Mouse (Mus musculus): ENCODE data around the gene Pole4. TPM values are rescaled to one million over a fixed set of nuclear protein-coding genes. Genes with fewer than 3 reads are reported as not detected.

Gene Pole4
- polyA plus RNA-seq, 1 experiment, result 7.2 TPM

GRCm38 (mm10) chr6:82595461-82596090, 109.6 kb downstream of the Pole4 start:
- Histone ChIP-seq H3K27ac (ENCODE audit: insufficient read depth, low read depth, low read length) (no peak overlapping the region), H3K4me3 (ENCODE audit: low read depth, low read length) (no peak overlapping the region), H3K4me1 (ENCODE audit: control insufficient read depth, insufficient read depth, insufficient read length, low read length) (no peaks in the 10 kb centered on the region), H3K36me3 (ENCODE audit: control insufficient read depth, insufficient read depth, low read length) (no peaks in the 10 kb centered on the region), H3K27me3 (ENCODE audit: control insufficient read depth, insufficient read depth, low read length) (no peaks in the 10 kb centered on the region)
- WGBS, result 57% methylated on average over 8 of the region's 8 CpGs
- TF ChIP-seq CTCF (IDR thresholded peaks at IDR 0.05; ENCODE audit: extremely low read depth, insufficient read length, insufficient replicate concordance, low read depth, low read length) (no peak), POLR2A (IDR thresholded peaks at IDR 0.05; ENCODE audit: low read depth, low read length) (no peak)

DNA sequence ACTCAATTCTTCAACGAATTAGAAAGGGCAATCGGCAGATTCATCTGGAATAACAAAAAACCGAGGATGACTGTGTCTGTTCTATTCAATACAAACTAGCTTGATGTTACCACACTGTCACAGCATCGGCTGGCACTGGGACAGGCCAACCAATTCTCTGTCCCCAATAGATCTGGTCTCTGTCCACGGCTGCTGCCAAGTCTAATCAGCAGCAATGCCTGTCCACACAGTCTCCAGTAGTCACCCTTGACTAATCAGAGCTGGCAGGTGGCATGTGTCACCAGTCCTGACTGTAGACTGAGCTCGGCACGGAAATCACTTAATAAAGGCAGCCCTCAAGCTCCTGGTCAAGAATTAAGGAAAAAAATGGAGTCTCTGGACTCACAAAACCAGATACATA, 115.8 kb downstream of the Pole4 start:
- Histone ChIP-seq H3K27me3 (ENCODE audit: control insufficient read depth, insufficient read depth, low read length) (no peaks in the 10 kb centered on the region), H3K27ac (ENCODE audit: insufficient read depth, low read depth, low read length) (no peak overlapping the region), H3K4me3 (ENCODE audit: low read depth, low read length) (no peak overlapping the region), H3K36me3 (ENCODE audit: control insufficient read depth, insufficient read depth, low read length) (no peaks in the 10 kb centered on the region), H3K4me1 (ENCODE audit: control insufficient read depth, insufficient read depth, insufficient read length, low read length) (no peaks in the 10 kb centered on the region)
- TF ChIP-seq CTCF (IDR thresholded peaks at IDR 0.05; ENCODE audit: extremely low read depth, insufficient read length, insufficient replicate concordance, low read depth, low read length) (no peak), POLR2A (IDR thresholded peaks at IDR 0.05; ENCODE audit: low read depth, low read length) (no peak)
- 84% methylated on average over 7 of the region's 7 CpGs for WGBS

GRCm38 (mm10) chr6:82585396-82585795, 119.8 kb downstream of the Pole4 start:
- Histone ChIP-seq H3K4me3 (ENCODE audit: low read depth, low read length) (no peak overlapping the region), H3K36me3 (ENCODE audit: control insufficient read depth, insufficient read depth, low read length) (no peaks in the 10 kb centered on the region), H3K27me3 (ENCODE audit: control insufficient read depth, insufficient read depth, low read length) (no peaks in the 10 kb centered on the region), H3K27ac (ENCODE audit: insufficient read depth, low read depth, low read length) (no peak overlapping the region), H3K4me1 (ENCODE audit: control insufficient read depth, insufficient read depth, insufficient read length, low read length) (no peaks in the 10 kb centered on the region)
- TF ChIP-seq POLR2A (IDR thresholded peaks at IDR 0.05; ENCODE audit: low read depth, low read length), result no peak
- no peak for TF ChIP-seq CTCF (IDR thresholded peaks at IDR 0.05; ENCODE audit: extremely low read depth, insufficient read length, insufficient replicate concordance, low read depth, low read length)
- WGBS, result 54% methylated on average over 6 of the region's 6 CpGs

DNA sequence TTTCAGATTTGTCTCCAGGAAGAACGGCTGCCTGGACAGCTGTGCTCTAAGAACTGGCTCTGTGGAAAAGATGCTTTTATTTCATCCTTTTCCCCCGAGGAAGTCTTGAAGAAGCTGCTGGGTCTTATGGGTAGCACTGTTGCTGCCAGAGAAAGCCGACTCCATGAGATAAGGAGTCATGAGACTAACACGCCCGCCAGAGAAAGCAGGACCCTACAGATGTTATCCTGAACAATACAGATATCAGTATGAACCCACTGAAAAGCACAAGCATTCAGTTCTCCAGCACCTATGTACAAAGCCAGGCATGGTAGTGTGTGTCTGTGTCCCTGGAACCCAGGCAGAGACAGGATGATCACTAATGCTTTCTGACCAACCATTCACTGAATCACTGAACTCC, 129.7 kb downstream of the Pole4 start:
- no peaks in the 10 kb centered on the region for H3K4me1 ChIP-seq (ENCODE audit: control insufficient read depth, insufficient read depth, insufficient read length, low read length)
- 58% methylated on average over 5 of the region's 5 CpGs for WGBS
- no peak overlapping the region for H3K27ac ChIP-seq (ENCODE audit: insufficient read depth, low read depth, low read length)
- H3K27me3 ChIP-seq (ENCODE audit: control insufficient read depth, insufficient read depth, low read length), result no peaks in the 10 kb centered on the region
- H3K36me3 ChIP-seq (ENCODE audit: control insufficient read depth, insufficient read depth, low read length), result no peaks in the 10 kb centered on the region
- no peak overlapping the region for H3K4me3 ChIP-seq (ENCODE audit: low read depth, low read length)
- no peak for TF ChIP-seq POLR2A (IDR thresholded peaks at IDR 0.05; ENCODE audit: low read depth, low read length)
- no peak for TF ChIP-seq CTCF (IDR thresholded peaks at IDR 0.05; ENCODE audit: extremely low read depth, insufficient read length, insufficient replicate concordance, low read depth, low read length)

Other genes starting within 250 kb of the Pole4 start
- gene Hk2, start 69.1 kb upstream of the Pole4 start, polyA plus RNA-seq (2012; rRNA removed), result 2.2 and 6.1 TPM in 2 replicates
- gene Sema4f, start 234.4 kb upstream of the Pole4 start, polyA plus RNA-seq (2012; rRNA removed), result 0.29 and 0.34 TPM in 2 replicates
- 0.06 and 1.3 TPM in 2 replicates for gene M1ap, start 241.5 kb upstream of the Pole4 start, polyA plus RNA-seq (2012; rRNA removed)

Measured in small intestine, adult 2 months (tissue).